Mouse (Mus musculus) heart, embryonic 15.5 days (tissue): ENCODE data around the gene Skap1. TPM values are rescaled to one million over a fixed set of nuclear protein-coding genes. Genes with fewer than 3 reads are reported as not detected.
A peak's percentile ranks its signal among the peaks of the same experiment; 100 is the strongest.

Source experiments
- ATAC-seq: fragments of 200-750 bp; cut with Nextera tagmentation; replicated peaks from 2 replicates; pipeline ENCODE4 v1.8.0; 2017; ENCODE audit warnings: low read depth, moderate TSS enrichment; ENCODE audit not compliant: insufficient number of reproducible peaks, insufficient read depth, low FRiP score
- H3K27ac ChIP-seq: fragments of 300-500 bp; sonication (generic); 2 replicates; pipeline ENCODE4 v1.5.1; 2015; ENCODE audit warnings: mild to moderate bottlenecking, inconsistent platforms
- H3K27me3 ChIP-seq: fragments of 300-500 bp; sonication (generic); 2 replicates; pipeline ENCODE4 v1.6.1; 2015; ENCODE audit warnings: inconsistent platforms
- H3K36me3 ChIP-seq: fragments of 300-500 bp; sonication (generic); 2 replicates; pipeline ENCODE4 v1.6.1; 2015; ENCODE audit warnings: mild to moderate bottlenecking, inconsistent platforms
- H3K4me1 ChIP-seq: fragments of 300-500 bp; sonication (generic); replicated peaks from 2 replicates; pipeline ENCODE4 v1.6.1; 2015; ENCODE audit warnings: inconsistent platforms
- H3K4me2 ChIP-seq: fragments of 300-500 bp; sonication (generic); 2 replicates; pipeline ENCODE4 v1.6.1; 2015; ENCODE audit warnings: inconsistent platforms, mild to moderate bottlenecking, moderate library complexity
- H3K4me3 ChIP-seq: fragments of 300-500 bp; sonication (generic); 2 replicates; pipeline ENCODE4 v1.5.1; 2015; ENCODE audit warnings: mild to moderate bottlenecking, inconsistent platforms
- H3K9ac ChIP-seq: fragments of 300-500 bp; sonication (generic); 2 replicates; pipeline ENCODE4 v1.6.1; 2015; ENCODE audit warnings: mild to moderate bottlenecking, inconsistent platforms
- H3K9me3 ChIP-seq: fragments of 300-500 bp; sonication (generic); replicated peaks from 2 replicates; pipeline ENCODE4 v1.6.1; 2016; ENCODE audit warnings: inconsistent platforms
- WGBS: fragments of 180-500 bp; shearing (Covaris S2); methylation state at CpG from one replicate; pipeline ENCODE4 v1.1.7; 2015; ENCODE audit warnings: mixed read lengths; 5-methylcytosine and 5-hydroxymethylcytosine counted together
- polyA plus RNA-seq: library from polyadenylated mRNA; unstranded; fragments of >200 nt; fragmentation: Nextera tagmentation; extraction: Ambion mirVana; gene quantifications from 2 replicates; pipeline ENCODE4 v1.2.1, GENCODE M21; 2015

Gene Skap1
- polyA plus RNA-seq, 1 experiment from 2014 or later = 0.91 TPM

DNA sequence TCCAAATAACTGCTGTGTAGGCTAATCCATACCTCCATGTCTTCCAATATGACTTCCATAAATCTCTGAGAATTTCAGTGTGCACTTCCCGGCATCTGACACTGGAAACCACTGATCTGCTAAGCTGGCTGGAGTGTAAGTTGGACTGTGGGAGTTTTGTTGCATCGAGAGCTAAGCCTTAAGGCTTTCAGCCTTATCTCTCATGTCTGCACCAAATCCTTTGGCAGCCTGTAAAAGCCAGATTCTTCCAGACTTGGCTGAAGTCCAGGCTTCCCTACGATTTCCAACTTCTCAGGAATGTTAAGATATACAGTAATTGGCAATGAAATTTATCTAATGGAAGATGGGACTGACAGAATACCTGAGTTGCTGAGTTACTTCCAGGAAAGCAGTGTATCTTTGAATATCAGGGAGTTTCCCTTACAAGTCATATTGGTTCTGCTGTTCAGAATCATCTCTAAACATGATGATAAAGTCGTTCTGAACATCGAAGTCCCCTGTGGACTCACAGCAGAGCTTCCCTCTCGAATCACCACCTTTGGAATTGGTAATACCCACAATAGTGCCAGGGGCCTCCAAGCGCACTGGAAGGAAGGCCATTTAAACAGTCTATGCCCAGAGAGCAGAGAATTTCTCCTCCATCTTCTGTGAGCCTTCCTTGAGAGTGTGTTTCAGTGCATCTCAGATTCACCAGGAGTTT lies 140.5 kb downstream of the Skap1 start:
- H3K4me2 ChIP-seq = no peak overlapping the region
- H3K9ac ChIP-seq = no peak overlapping the region
- peak overlapping the region; percentile 58 for H3K27ac ChIP-seq
- no peak for ATAC-seq
- H3K4me3 ChIP-seq = no peak overlapping the region
- peaks cover 10% of the 10 kb centered on the region for H3K27me3 ChIP-seq
- H3K4me1 ChIP-seq = peaks cover 15% of the 10 kb centered on the region
- H3K9me3 ChIP-seq = no peaks in the 10 kb centered on the region
- WGBS = 28% methylated on average over 7 of the region's 7 CpGs
- H3K36me3 ChIP-seq = no peaks in the 10 kb centered on the region

DNA sequence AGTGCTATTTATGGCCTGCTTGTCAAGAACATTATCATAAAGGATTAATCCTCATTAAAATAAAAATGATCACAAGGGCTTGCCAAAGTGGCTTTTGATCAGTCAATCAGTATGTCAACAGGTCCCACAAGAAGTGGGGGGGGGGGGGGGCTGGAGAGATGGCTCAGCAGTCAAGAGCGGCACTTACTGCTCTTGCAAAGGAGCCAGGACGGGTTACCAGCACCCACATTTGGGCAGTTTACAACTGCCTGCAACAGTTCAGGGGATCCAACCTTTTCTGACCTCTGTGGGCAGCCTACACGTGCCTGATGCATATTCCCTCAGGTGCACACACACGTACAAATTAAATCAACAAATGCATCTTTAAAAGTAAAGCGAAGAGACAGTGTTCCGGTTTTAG lies 141.1 kb downstream of the Skap1 start:
- WGBS = 80% methylated on average over 6 of the region's 6 CpGs
- no peak overlapping the region for H3K9ac ChIP-seq
- H3K9me3 ChIP-seq = no peaks in the 10 kb centered on the region
- peaks cover 10% of the 10 kb centered on the region for H3K27me3 ChIP-seq
- H3K4me3 ChIP-seq = no peak overlapping the region
- H3K27ac ChIP-seq = no peak overlapping the region
- H3K36me3 ChIP-seq = no peaks in the 10 kb centered on the region
- no peak for ATAC-seq
- H3K4me2 ChIP-seq = no peak overlapping the region
- peaks cover 15% of the 10 kb centered on the region for H3K4me1 ChIP-seq

DNA sequence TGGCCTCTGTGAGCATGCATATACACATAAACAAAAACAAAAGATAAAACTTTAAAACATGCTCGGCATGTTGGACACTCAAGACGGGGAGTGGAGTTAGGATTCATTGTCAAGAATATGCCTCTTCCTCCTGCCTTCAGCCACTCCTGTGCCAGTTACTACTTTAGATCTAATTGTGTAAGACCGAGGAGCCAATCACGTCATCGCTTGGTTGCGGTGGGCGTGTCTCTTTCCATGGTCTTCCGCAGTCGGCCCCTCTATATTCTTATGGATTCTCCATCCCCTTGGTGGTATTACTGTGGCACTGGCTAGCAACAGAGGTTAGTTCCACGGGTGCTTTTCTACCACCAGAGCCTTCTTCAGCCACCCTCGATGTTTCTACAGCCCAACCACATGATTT lies 148.2 kb downstream of the Skap1 start:
- Histone ChIP-seq H3K27me3 (peaks cover 18% of the 10 kb centered on the region), H3K36me3 (no peaks in the 10 kb centered on the region), H3K27ac (no peak overlapping the region), H3K4me2 (no peak overlapping the region), H3K4me3 (no peak overlapping the region), H3K4me1 (no peaks in the 10 kb centered on the region), H3K9me3 (no peaks in the 10 kb centered on the region), H3K9ac (no peak overlapping the region)
- ATAC-seq = no peak
- WGBS = 70% methylated on average over 11 of the region's 11 CpGs

DNA sequence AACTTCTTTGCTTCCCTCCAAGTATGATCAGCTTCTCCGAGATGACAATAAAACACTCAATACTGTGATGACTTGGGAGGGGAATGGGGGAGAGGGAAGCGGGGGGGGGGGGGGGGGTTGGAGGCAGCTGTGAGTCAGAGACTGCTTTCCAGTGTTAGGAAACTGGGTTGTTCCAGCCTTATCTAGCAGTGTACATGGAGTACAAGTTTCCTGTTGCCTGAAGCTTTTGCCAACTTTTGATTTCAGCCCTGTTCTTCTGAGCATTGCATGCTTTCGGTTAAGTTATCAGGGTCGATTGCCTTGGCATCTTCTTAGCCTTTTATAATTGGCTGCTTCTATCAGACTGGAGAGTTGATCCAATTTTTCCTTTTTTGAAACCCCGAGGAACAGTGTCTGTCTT lies 152.4 kb downstream of the Skap1 start:
- Histone ChIP-seq H3K4me3 (no peak overlapping the region), H3K27me3 (peaks cover 48% of the 10 kb centered on the region), H3K9me3 (no peaks in the 10 kb centered on the region), H3K36me3 (no peaks in the 10 kb centered on the region), H3K9ac (no peak overlapping the region), H3K4me2 (no peak overlapping the region), H3K27ac (no peak overlapping the region), H3K4me1 (no peaks in the 10 kb centered on the region)
- no peak; the same call in 1 of the 2 replicates for ATAC-seq
- WGBS = 36% methylated on average over 5 of the region's 5 CpGs

DNA sequence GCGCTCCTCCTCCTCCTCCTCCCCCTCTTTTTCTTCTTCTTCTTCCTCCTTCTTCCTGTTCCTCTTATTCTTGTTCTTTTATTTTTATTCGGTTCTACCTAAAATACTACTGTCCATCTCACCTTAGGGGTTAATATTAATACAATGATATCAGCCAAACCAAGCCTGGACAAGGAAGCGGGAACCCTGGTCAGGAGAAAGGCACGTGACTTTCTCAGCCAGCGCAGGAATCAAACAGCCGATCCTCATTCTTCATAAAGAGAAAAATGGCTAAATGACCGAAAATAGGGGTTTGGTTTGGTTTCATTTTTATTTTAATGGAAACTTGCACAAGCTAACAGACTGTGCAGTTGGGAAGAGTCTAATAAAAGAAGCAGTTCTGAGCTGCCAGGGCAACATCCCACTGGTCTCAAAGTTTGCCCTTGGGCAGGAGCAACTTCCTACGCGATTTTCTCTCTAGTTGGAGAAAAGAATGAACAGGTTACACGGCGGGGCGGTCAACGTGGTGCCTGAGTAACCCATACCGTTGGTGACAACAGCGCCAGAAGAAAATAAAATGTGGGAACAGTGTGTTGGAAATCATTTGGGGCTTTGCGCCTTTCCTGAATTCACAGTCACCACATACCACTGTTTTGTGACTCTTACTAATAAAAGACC lies 154.5 kb downstream of the Skap1 start:
- H3K4me1 ChIP-seq = no peaks in the 10 kb centered on the region
- WGBS = 58% methylated on average over 16 of the region's 16 CpGs
- no peak for ATAC-seq
- no peak overlapping the region for H3K9ac ChIP-seq
- H3K36me3 ChIP-seq = no peaks in the 10 kb centered on the region
- H3K27me3 ChIP-seq = peaks cover 57% of the 10 kb centered on the region
- no peaks in the 10 kb centered on the region for H3K9me3 ChIP-seq
- H3K27ac ChIP-seq = no peak overlapping the region
- H3K4me3 ChIP-seq = no peak overlapping the region
- H3K4me2 ChIP-seq = 0 out of 2 replicates have a peak overlapping the region, but pooled peaks have one; percentile 15

DNA sequence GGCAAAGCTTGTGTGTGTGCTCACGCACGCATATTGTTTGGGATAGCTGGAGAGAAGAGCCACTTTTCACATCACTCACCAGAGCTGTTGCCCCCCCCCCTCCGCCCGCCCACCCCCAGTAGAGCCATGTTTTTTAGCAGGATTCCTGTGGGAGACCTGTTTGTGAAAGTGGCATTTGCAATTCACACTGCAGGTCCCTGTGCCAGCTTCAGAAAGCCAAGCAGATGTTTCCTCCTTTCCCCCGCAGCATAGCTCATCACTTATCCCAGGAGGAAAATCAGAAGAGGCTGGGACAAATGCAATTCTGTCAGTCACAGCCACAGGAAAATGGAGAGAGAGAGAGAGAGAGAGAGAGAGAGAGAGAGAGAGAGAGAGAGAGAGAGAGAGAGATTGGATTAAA lies 155.2 kb downstream of the Skap1 start:
- 32% methylated on average over 5 of the region's 5 CpGs for WGBS
- Histone ChIP-seq H3K4me3 (no peak overlapping the region), H3K9ac (no peak overlapping the region), H3K27ac (no peak overlapping the region), H3K36me3 (no peaks in the 10 kb centered on the region), H3K9me3 (no peaks in the 10 kb centered on the region), H3K27me3 (peaks cover 57% of the 10 kb centered on the region), H3K4me2 (no peak overlapping the region), H3K4me1 (no peaks in the 10 kb centered on the region)
- no peak for ATAC-seq

DNA sequence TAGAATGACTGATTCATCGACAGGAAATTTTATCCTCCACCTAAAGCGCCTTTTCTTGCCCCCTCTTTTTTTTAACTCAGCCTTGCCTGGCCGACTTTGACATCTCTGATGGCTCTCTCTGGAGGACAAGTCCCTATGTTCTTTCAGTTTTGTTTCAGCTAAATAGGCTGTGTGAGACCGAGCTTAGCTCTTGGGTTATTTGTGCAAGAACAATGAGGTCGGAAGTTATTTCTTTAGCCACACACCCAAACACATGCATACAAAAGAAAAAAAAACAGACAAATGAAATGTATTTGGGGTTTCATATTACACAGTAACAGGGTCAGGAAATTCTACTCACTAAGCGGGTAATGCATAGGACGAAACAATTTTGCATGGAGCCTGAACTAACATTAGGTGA lies 155.6 kb downstream of the Skap1 start:
- no peak for ATAC-seq
- Histone ChIP-seq H3K4me3 (no peak overlapping the region), H3K27ac (no peak overlapping the region), H3K4me1 (no peaks in the 10 kb centered on the region), H3K9ac (no peak overlapping the region), H3K27me3 (peaks cover 59% of the 10 kb centered on the region), H3K4me2 (no peak overlapping the region), H3K9me3 (no peaks in the 10 kb centered on the region), H3K36me3 (no peaks in the 10 kb centered on the region)
- WGBS = 51% methylated on average over 7 of the region's 7 CpGs

DNA sequence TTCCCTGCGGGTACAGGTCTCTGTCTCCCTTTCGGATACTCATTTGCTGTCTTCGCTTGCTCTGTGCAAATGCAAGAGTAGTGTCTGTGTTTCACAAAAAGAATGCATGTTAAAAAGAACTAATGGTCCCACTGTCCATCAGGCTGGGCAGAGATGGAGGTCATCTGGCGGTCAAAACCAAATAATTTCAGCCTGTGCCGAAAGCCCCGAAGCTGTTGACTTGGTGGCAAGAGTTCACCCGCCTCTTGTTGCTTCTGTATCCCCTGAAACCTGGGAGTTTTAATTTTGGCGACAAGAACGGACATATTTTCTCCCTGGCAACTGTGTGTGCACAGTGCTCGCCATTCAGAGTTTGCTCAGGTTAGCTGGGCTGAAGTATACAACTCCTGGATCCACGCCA lies 156.3 kb downstream of the Skap1 start:
- no peak for ATAC-seq
- no peaks in the 10 kb centered on the region for H3K9me3 ChIP-seq
- H3K9ac ChIP-seq = no peak overlapping the region
- H3K27ac ChIP-seq = no peak overlapping the region
- H3K4me2 ChIP-seq = no peak overlapping the region
- no peak overlapping the region for H3K4me3 ChIP-seq
- WGBS = 67% methylated on average over 11 of the region's 11 CpGs
- no peaks in the 10 kb centered on the region for H3K36me3 ChIP-seq
- no peaks in the 10 kb centered on the region for H3K4me1 ChIP-seq
- H3K27me3 ChIP-seq = peaks cover 55% of the 10 kb centered on the region

DNA sequence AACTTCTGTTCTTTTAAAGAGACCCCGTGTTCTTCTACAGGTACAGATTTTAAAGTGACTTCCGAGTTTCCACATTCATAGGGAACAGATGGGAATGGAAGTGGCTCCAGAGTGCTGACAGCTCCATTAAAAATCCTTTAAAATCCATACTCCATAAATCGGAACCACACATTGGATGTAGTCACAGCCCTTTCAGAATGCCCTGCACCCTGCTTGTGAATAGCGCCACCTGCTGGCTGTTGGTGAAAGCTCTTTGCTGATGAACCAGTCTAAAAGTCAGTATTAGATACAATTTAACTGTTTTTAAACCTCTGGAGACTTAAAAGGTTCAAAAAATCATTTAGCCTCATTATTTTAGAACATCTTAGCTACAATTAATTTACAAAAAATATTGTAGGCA lies 156.8 kb downstream of the Skap1 start:
- Histone ChIP-seq H3K27me3 (peaks cover 58% of the 10 kb centered on the region), H3K36me3 (no peaks in the 10 kb centered on the region), H3K4me2 (no peak overlapping the region), H3K9ac (no peak overlapping the region), H3K27ac (no peak overlapping the region), H3K4me3 (no peak overlapping the region), H3K4me1 (no peaks in the 10 kb centered on the region), H3K9me3 (no peaks in the 10 kb centered on the region)
- no peak for ATAC-seq
- 20% methylated on average over 4 of the region's 4 CpGs for WGBS

DNA sequence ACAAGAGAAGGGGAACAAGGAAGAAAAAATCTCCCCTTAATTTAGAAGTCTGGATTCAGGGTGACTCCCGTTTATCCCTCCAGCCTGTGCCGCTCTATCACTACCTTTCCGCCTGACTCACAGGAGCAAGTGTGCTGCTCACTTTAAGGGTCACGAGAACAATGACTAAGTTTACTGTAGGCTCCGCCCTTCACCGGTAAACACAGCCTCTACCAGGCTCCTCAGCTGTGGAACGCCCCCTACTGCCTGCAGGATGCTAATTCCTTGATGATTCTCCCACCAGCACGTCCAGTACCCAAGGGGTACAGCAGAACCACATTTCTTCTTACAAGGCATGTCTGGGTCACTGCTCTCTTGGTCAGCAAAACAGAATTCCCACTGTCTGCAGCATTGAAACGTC lies 158.4 kb downstream of the Skap1 start:
- Histone ChIP-seq H3K27ac (no peak overlapping the region), H3K36me3 (no peaks in the 10 kb centered on the region), H3K4me2 (0 out of 2 replicates have a peak overlapping the region, but pooled peaks have one; percentile 14), H3K9me3 (no peaks in the 10 kb centered on the region), H3K4me3 (no peak overlapping the region), H3K9ac (no peak overlapping the region), H3K27me3 (peaks cover 59% of the 10 kb centered on the region), H3K4me1 (no peaks in the 10 kb centered on the region)
- WGBS = 8% methylated on average over 9 of the region's 9 CpGs
- no peak for ATAC-seq

DNA sequence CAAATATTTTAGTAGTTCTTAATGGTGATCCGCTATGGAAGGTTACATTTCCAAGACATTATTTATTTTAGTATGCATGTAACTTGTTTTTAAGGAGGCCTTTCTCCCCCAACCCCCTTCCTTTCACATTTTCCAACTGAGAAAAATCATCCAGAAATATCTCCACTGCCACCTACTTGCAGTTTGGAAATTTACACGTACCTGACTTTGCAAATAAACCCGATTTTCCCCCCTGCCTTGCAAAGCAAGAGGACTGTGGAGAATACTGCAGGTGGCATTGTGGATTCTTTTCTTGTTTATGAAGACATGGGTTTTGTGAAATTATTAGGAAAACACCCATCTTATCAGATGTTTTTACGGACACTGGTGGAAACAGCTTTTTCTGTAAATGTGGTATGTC lies 160.0 kb downstream of the Skap1 start:
- ATAC-seq = no peak
- Histone ChIP-seq H3K4me2 (no peak overlapping the region), H3K9ac (no peak overlapping the region), H3K27ac (no peak overlapping the region), H3K4me1 (no peaks in the 10 kb centered on the region), H3K4me3 (no peak overlapping the region), H3K36me3 (no peaks in the 10 kb centered on the region), H3K9me3 (no peaks in the 10 kb centered on the region), H3K27me3 (peaks cover 47% of the 10 kb centered on the region)
- 44% methylated on average over 4 of the region's 4 CpGs for WGBS

DNA sequence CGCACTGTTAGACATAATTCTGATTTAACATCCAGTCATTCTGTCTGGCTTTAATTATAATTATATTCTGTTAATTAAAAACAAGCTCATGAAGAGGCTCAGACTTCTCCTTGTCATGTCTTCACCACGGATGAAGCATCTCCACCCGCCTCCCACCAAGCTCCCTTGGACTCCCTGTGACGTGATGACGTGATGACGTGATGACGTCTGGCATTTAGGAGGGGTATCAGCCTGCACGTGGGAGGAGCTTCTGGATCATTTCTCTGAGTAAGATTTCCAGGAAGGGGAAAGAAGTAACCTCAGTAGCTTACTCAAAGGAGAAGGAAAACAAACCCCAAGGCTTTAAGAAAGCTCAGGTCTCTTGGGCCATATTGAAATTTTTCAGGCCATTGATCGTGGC lies 165.4 kb downstream of the Skap1 start:
- no peaks in the 10 kb centered on the region for H3K9me3 ChIP-seq
- no peak overlapping the region for H3K4me3 ChIP-seq
- no peaks in the 10 kb centered on the region for H3K4me1 ChIP-seq
- 37% methylated on average over 9 of the region's 9 CpGs for WGBS
- no peak for ATAC-seq
- H3K9ac ChIP-seq = no peak overlapping the region
- no peaks in the 10 kb centered on the region for H3K36me3 ChIP-seq
- H3K27me3 ChIP-seq = peaks cover 17% of the 10 kb centered on the region
- no peak overlapping the region for H3K27ac ChIP-seq
- H3K4me2 ChIP-seq = no peak overlapping the region
